Mouse (Mus musculus): ENCODE data around the gene Tdrd1. TPM values are rescaled to one million over a fixed set of nuclear protein-coding genes. Genes with fewer than 3 reads are reported as not detected.

Tdrd1 gene
- polyA plus RNA-seq, 1 experiment from 2014 or later, result 0.39 TPM

- ATAC-seq (no peak), DNase-seq (ENCODE audit: low spot score) (no peak)
- no peak overlapping the region for H3K27ac ChIP-seq (ENCODE audit: low read depth, low read length)
- H3K4me2 ChIP-seq (ENCODE audit: low read length), result no peak overlapping the region
- WGBS, result 87% methylated on average over 4 of the region's 4 CpGs
- no peaks in the 10 kb centered on the region for H3K9me3 ChIP-seq (replicated peaks; ENCODE audit: control insufficient read depth, low read length)
- H3K9ac ChIP-seq (ENCODE audit: low read length), result no peak overlapping the region
- H3K4me3 ChIP-seq (ENCODE audit: low read depth, low read length), result no peak overlapping the region
- no peaks in the 10 kb centered on the region for H3K27me3 ChIP-seq (replicated peaks; ENCODE audit: control insufficient read depth, insufficient read depth, low read length)
- no peaks in the 10 kb centered on the region for H3K36me3 ChIP-seq (ENCODE audit: control insufficient read depth, insufficient read depth, low read length)
- H3K4me1 ChIP-seq (ENCODE audit: control insufficient read depth, insufficient read depth, low read length), result no peaks in the 10 kb centered on the region
Measured at GRCm38 (mm10) chr19:56913761-56914160, 87.8 kb downstream of the Tdrd1 start.

GRCm38 (mm10) chr19:56914658-56915057 lies 88.6 kb downstream of the Tdrd1 start:
- H3K36me3 ChIP-seq (ENCODE audit: control insufficient read depth, insufficient read depth, low read length), result no peaks in the 10 kb centered on the region
- no peaks in the 10 kb centered on the region for H3K4me1 ChIP-seq (ENCODE audit: control insufficient read depth, insufficient read depth, low read length)
- DNase-seq (ENCODE audit: low spot score) (no peak), ATAC-seq (no peak)
- no peak overlapping the region for H3K4me3 ChIP-seq (ENCODE audit: low read depth, low read length)
- no peak overlapping the region for H3K9ac ChIP-seq (ENCODE audit: low read length)
- no peak overlapping the region for H3K27ac ChIP-seq (ENCODE audit: low read depth, low read length)
- no peaks in the 10 kb centered on the region for H3K27me3 ChIP-seq (replicated peaks; ENCODE audit: control insufficient read depth, insufficient read depth, low read length)
- WGBS, result 96% methylated on average over 3 of the region's 3 CpGs
- no peak overlapping the region for H3K4me2 ChIP-seq (ENCODE audit: low read length)
- H3K9me3 ChIP-seq (replicated peaks; ENCODE audit: control insufficient read depth, low read length), result no peaks in the 10 kb centered on the region

DNA sequence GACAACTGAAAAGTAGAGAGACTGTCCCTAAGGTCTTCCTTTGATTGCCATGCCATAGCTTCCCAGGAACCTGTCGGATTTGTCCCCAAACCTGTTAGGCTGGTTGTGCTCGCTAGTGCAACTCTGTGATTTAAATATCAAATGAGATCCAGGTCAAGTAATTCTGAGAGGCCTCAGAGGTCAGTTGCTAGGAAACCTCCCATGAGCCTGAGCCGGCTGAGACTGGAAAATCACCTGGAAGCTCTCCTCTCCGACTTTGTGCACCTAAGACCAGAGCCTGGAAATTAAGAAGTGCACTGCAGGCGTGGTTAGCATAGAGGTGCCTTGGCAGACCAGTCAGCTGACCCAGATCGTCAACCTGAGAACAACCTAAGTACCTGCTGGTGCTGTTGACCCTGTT lies 89.1 kb downstream of the Tdrd1 start:
- WGBS, result 60% methylated on average over 6 of the region's 6 CpGs
- no peak overlapping the region for H3K9ac ChIP-seq (ENCODE audit: low read length)
- H3K4me1 ChIP-seq (ENCODE audit: control insufficient read depth, insufficient read depth, low read length), result no peaks in the 10 kb centered on the region
- ATAC-seq, result no peak
- H3K27me3 ChIP-seq (replicated peaks; ENCODE audit: control insufficient read depth, insufficient read depth, low read length), result no peaks in the 10 kb centered on the region
- H3K4me2 ChIP-seq (ENCODE audit: low read length), result no peak overlapping the region
- no peak overlapping the region for H3K27ac ChIP-seq (ENCODE audit: low read depth, low read length)
- no peaks in the 10 kb centered on the region for H3K9me3 ChIP-seq (replicated peaks; ENCODE audit: control insufficient read depth, low read length)
- no peaks in the 10 kb centered on the region for H3K36me3 ChIP-seq (ENCODE audit: control insufficient read depth, insufficient read depth, low read length)
- H3K4me3 ChIP-seq (ENCODE audit: low read depth, low read length), result no peak overlapping the region
- no peak for DNase-seq (ENCODE audit: low spot score)

Other genes with a start within 250 kb of the Tdrd1 start
- gene Adrb1, start 104.0 kb upstream of the Tdrd1 start, polyA plus RNA-seq (2014; fragmentation: Nextera tagmentation; extraction: Ambion mirVana), result 1.1 and 1.7 TPM in 2 replicates
- gene Ccdc186, start 4.0 kb upstream of the Tdrd1 start, polyA plus RNA-seq (2014; fragmentation: Nextera tagmentation; extraction: Ambion mirVana), result 21.2 and 28.9 TPM in 2 replicates
- gene Vwa2, start 48.0 kb downstream of the Tdrd1 start, polyA plus RNA-seq (2014; fragmentation: Nextera tagmentation; extraction: Ambion mirVana), result 0.22 and 0.28 TPM in 2 replicates
- gene Afap1l2, start 182.0 kb downstream of the Tdrd1 start, polyA plus RNA-seq (2014; fragmentation: Nextera tagmentation; extraction: Ambion mirVana), result 4.9 and 7.9 TPM in 2 replicates